Mouse (Mus musculus) megakaryocyte, embryonic 14.5 days (primary cell): ENCODE measurements at regions not wholly inside any gene's neighbourhood (a gene's known extent, or its start where the extent isn't known, plus 50 kb on each side); places are given as distances from the start of the nearest gene placed in this dataset.

ENCODE experiments used
- FLI1 ChIP-seq: IDR thresholded peaks from 2 replicates; pipeline ENCODE4 v1.6.1; 2012; ENCODE audit warnings: low read length, inconsistent platforms, mixed read lengths
- GATA1 ChIP-seq: IDR thresholded peaks from 3 replicates; pipeline ENCODE4 v1.6.1; 2012; ENCODE audit warnings: mixed read lengths, low read length, inconsistent platforms, borderline replicate concordance

- no peak; the same call in 2 of the 3 replicates for TF ChIP-seq GATA1
- TF ChIP-seq FLI1 = no peak
These were observed 65.6 kb upstream of the Elk3 start for GRCm38 (mm10) chr10:93376457-93376941.
